Mouse (Mus musculus) T-helper 1 cell (primary cell): ENCODE measurements at regions not wholly inside any gene's neighbourhood (a gene's known extent, or its start where the extent isn't known, plus 50 kb on each side); places are given as distances from the start of the nearest gene placed in this dataset.

Source experiments
- in situ Hi-C: fragments of 300-600 bp; cut with MboI, MseI; formaldehyde crosslinking; loops from one replicate; pipeline ENCODE4 v1.15.1; 2025; ENCODE audit warnings: high pct_unique_total_duplicates

GRCm38 (mm10) chr4:9094076-9094475, 855.2 kb upstream of the Car8 start:
- in situ Hi-C loops: no loop called here

DNA sequence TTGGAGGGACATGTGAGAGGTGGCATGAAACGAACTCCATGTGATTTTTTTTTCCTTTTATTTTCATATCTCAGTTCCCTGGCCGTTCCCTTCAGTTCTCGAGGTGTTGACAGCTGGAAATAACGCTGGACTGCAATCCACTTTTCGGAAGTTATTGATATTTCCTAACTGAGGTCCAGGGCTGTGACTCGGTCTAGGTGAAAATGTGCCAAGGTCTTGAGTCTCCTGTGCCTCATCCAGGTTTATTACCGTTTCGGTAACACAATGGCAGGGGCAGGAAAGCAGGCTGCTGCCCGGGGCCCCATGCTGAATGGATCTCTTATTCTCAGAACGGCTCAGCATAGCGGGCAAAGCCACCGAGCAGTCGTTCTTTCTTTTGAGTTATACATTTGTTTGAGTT, 844.7 kb upstream of the Car8 start:
- in situ Hi-C loops: no loop called here

- in situ Hi-C loops: no loop called here
Observed at GRCm38 (mm10) chr4:9081701-9082562, 843.1 kb upstream of the Car8 start.

- in situ Hi-C loops: no loop called here
Observed at GRCm38 (mm10) chr4:9080821-9081493, 842.1 kb upstream of the Car8 start.

DNA sequence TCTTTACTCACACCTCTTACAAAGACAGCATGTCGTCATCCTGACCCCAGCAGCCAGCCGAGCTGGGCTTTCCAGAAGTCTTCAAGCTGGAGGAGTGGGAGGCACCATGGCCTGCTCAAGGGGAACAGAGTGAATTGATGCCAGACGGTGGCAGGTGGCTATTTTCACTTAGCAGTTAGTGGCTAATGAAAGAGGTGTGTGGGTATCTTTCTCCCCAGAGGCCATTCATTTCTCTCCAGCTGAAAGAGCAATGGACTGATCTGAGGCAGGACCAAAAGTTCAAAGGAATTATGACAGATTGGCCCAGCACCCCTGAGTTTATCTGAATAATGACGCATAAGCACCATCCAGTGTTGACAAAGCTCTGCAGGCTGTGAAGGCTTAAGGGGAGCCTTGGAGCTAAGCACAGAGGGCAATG, 841.0 kb upstream of the Car8 start:
- in situ Hi-C loops: no loop called here

- in situ Hi-C loops: no loop called here
Observed at GRCm38 (mm10) chr4:9074447-9074846, 835.6 kb upstream of the Car8 start.

- in situ Hi-C loops: no loop called here
Observed at GRCm38 (mm10) chr4:9073736-9074428, 835.0 kb upstream of the Car8 start.

- in situ Hi-C loops: no loop called here
Observed at GRCm38 (mm10) chr4:9072321-9072720, 833.5 kb upstream of the Car8 start.

GRCm38 (mm10) chr4:9067874-9068273, 829.0 kb upstream of the Car8 start:
- in situ Hi-C loops: loop anchor here (5.0 kb wide), 1 partner anchor 91 kb away; no protein-coding TSS in a partner anchor

GRCm38 (mm10) chr4:9065981-9066815, 827.4 kb upstream of the Car8 start:
- in situ Hi-C loops: loop anchor here (5.0 kb wide), 1 partner anchor 89 kb away; no protein-coding TSS in a partner anchor

DNA sequence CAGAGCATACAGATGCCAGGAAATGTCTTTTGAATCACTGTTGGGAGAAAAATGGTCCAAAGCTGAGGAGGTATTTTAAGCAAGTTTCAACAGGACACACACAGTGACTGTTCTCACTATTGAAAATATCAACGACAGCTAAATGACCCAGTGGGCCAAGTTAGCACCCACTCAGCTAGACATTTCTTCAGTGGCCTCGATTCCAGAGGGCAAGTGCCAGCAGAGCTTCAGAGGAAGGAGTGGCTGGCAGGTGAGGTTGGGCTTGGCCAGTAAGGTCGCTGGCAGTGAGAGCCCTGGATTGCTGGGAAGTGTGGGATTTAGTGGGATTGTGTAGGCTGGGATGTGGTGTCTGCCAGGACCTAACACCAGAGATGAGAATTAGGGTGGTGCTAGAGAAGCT, 823.1 kb upstream of the Car8 start:
- in situ Hi-C loops: no loop called here

DNA sequence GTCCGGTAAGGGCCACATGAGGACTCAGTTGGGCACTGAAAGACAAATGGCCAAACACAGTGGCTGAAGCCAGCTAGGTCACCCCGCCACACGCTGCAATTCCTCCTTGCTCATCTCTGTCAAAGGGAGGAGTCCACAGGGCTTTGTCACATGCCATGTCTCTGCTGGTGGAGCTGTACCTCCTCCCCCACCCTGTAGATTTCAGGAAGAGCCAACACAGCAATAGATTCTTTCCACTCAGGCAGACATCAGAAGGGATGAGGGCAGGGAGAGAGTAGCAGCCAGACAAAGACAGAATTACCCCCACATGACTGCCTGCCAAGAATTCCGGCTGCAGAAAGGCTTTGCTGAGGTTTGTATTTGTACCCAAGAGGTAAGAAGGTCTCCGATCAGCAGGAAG, 821.4 kb upstream of the Car8 start:
- in situ Hi-C loops: no loop called here

GRCm38 (mm10) chr4:9057676-9058075, 818.8 kb upstream of the Car8 start:
- in situ Hi-C loops: no loop called here

DNA sequence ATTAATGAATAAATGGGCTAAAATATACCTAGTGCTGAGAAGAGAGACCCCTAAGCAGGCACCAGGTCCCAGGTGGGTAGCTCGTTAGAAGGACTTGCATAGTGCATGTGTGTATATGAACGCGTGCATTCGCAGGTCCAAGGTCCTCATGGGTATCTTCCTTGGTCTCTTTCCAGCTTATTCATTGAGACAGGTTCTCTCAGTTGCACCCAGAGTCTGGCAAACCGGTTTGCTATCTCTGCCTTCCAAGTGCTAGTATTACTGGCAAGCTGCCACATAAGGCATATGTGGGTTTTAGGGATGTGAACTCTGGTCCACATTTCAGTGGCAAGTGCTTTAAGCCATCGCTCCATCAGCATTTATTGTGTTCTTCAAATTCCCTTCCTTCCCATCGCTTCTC, 818.3 kb upstream of the Car8 start:
- in situ Hi-C loops: no loop called here

GRCm38 (mm10) chr4:9055876-9056275, 817.0 kb upstream of the Car8 start:
- in situ Hi-C loops: no loop called here

DNA sequence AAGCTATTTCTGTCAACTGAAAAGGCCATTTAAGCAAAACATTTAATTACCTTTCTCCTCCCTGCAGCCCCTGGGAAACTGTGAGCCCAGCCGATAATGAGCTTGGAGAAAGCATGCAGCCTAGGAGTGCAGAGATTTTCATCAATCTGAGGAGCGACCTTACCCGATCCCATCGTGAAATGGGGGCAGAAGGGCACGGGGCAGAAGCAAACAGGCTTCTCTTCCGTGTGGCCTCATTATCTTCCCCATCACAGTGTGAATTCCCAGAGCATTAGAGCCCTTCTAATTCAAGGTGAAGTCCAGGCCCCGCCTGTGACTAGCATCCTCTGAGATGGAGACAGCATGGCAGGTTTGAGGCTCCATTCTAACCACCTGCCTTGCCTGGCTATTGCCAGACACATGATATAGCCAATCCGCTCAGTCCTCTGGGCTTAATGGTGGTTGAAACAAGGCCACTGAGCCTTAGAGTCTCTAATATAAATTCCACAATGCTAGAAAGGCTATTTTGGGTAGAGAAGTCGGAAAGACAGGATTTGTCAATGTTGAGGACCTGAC, 816.5 kb upstream of the Car8 start:
- in situ Hi-C loops: no loop called here

DNA sequence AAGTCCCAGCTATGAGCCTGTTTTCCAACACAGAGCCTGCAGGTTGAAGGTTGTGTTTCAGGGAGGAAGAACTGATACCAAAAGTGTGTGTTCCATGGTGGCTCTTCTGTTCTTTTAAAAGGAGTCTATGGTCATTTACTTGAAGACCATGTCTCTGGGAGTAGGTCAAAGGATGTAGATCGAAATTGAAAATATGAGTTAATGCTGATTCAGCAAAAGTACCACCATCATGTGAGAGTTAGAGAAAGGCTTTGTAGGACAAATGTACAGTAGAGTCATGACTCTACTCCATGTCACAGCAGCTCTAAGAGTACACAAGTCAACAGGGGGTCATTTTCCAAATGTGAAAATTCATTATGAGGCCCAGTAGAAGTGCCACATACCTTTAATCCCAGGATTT, 810.0 kb upstream of the Car8 start:
- in situ Hi-C loops: no loop called here

DNA sequence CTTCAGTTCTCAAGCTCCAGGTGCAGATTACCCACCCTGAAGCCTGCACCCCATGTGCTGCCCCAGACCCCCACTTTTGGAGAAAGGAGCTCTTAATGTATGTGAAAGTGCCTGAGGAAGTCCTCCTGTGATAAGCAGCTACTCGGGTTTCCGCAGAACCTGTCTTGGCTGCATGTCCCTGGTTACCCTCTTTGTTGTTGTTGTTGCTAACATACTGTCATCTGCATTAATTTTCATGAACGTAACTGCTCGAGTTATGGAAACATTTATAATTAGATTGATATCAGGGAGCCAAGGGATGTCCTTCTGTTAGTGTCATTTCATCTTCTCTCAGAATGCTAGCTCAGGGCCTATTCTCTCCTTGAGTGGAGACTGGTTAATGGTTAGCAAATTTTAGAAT, 808.3 kb upstream of the Car8 start:
- in situ Hi-C loops: no loop called here

DNA sequence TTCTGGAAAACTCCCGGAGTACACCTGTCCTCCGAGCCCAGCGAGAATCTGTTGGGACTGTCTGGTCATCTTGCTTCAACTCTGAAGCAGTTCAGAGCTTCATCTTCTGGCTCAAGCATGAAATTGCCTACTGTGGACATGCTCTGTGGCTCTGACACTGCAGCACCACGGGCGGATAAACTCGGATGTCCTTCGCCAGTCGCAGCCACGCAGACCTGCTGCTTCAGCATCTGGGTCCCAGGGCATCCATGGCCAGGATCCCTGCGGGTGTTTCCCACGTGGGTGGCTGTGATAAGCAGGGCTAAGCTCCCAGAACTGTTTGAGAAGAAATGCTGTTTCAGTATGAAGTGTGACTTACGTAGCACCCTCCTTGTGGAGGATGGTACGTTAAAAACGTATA, 807.6 kb upstream of the Car8 start:
- in situ Hi-C loops: no loop called here

- in situ Hi-C loops: no loop called here
Observed at GRCm38 (mm10) chr4:9046030-9046429, 807.2 kb upstream of the Car8 start.

- in situ Hi-C loops: no loop called here
Observed at GRCm38 (mm10) chr4:9036005-9036404, 797.2 kb upstream of the Car8 start.
